Mouse (Mus musculus) cortical plate, adult 2 months (tissue): ENCODE results near the gene Ptdss2.

Experiments
- CTCF ChIP-seq: fragments of 200-500 bp; IDR thresholded peaks from 2 replicates; pipeline ENCODE4 v1.5.1; 2011; ENCODE audit warnings: mild to moderate bottlenecking, control low read depth, low read length; ENCODE audit not compliant: insufficient read depth; ENCODE audit errors: extremely low read depth
- POLR2A ChIP-seq: fragments of 200-500 bp; IDR thresholded peaks from 2 replicates; pipeline ENCODE4 v1.6.1; 2011; ENCODE audit warnings: mild to moderate bottlenecking, low read length, control low read depth; ENCODE audit not compliant: insufficient read depth; ENCODE audit errors: extremely low read depth

GRCm38 (mm10) chr7:141172116-141173006, 50.2 kb downstream of the Ptdss2 start, which contains the start of gene Rnh1:
- TF ChIP-seq CTCF = no peak
- peak; percentile 94 for TF ChIP-seq POLR2A
